In the genomic region with DNA sequence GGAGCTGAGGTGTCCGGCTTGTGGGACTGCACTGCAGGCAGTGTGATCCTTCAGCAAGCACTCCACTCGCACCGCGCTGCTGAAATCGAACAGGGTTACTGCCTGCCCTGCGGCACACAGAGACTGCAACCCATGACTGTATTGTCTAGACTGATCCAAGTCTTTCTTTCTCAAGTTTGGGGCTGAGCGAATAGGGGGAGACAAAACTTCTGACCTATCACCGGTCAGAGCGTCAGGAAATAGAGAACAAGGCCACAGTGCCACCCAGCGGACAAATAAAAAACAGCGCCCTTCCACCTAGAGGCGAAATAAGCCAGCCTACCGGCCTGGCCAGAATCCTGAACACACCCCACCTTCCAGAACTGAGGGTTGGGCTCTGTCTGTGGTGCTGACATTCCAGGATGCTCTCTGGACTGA, we compare ENCODE assay signal across 8 mouse cellular contexts. TPM values are rescaled to one million over a fixed set of nuclear protein-coding genes. Genes with fewer than 3 reads are reported as not detected.
A peak's percentile ranks its signal among the peaks of the same experiment; 100 is the strongest.
DNase-seq lines count a peak whose midpoint lies in the region; ATAC-seq lines count a peak whose summit lies in the region.

No protein-coding gene starts in this region.

- peak overlapping the region; percentile 3; the same call in 1 of the 2 replicates for H3K27ac ChIP-seq in heart, embryonic 10.5 days
- no peak overlapping the region for H3K27ac ChIP-seq in kidney, embryonic 15.5 days
- H3K27ac ChIP-seq in liver, embryonic 11.5 days (ENCODE audit: low read depth, low read length), result no peak overlapping the region
- no peak overlapping the region for H3K27ac ChIP-seq in stomach, embryonic 14.5 days (ENCODE audit: low read length)

- DNase-seq in B cell, adult 2 months, result peak; percentile 83 to 84
- peak; percentile 83 for DNase-seq in brain, adult 2 months (ENCODE audit: low read depth, low spot score)
- peak; percentile 92 for DNase-seq in heart, embryonic 10.5 days (ENCODE audit: low spot score)
- DNase-seq in liver, embryonic 11.5 days (ENCODE audit: low spot score), result peak; percentile 77
- DNase-seq in naive thymus-derived CD4-positive, alpha-beta T cell, adult 2 months (ENCODE audit: low read depth), result peak; percentile 89

- H3K36me3 ChIP-seq in heart, embryonic 10.5 days, result no peaks in the 10 kb centered on the region
- H3K36me3 ChIP-seq in kidney, embryonic 15.5 days, result no peaks in the 10 kb centered on the region
- H3K36me3 ChIP-seq in liver, embryonic 11.5 days (ENCODE audit: control insufficient read depth, insufficient read depth, low read length), result no peaks in the 10 kb centered on the region
- H3K36me3 ChIP-seq in stomach, embryonic 14.5 days (ENCODE audit: control insufficient read depth, insufficient read depth, low read length), result no peaks in the 10 kb centered on the region

- peak overlapping the region; percentile 49 for H3K4me3 ChIP-seq in heart, embryonic 10.5 days
- peak overlapping the region; percentile 28 for H3K4me3 ChIP-seq in kidney, embryonic 15.5 days (replicated peaks)
- peak overlapping the region; percentile 30 for H3K4me3 ChIP-seq in liver, embryonic 11.5 days (ENCODE audit: low read depth, low read length)
- H3K4me3 ChIP-seq in stomach, embryonic 14.5 days (ENCODE audit: low read depth, low read length), result peak overlapping the region; percentile 8; the same call in 1 of the 2 replicates

- H3K4me2 ChIP-seq in kidney, embryonic 15.5 days, result peak overlapping the region; percentile 58
- H3K4me2 ChIP-seq in liver, embryonic 11.5 days, result peak overlapping the region; percentile 62
- H3K4me2 ChIP-seq in stomach, embryonic 14.5 days (replicated peaks; ENCODE audit: low read depth, low read length), result peak overlapping the region; percentile 53

- H3K4me1 ChIP-seq in heart, embryonic 10.5 days, result peaks cover 16% of the 10 kb centered on the region
- peaks cover 5% of the 10 kb centered on the region; the same call in 1 of the 2 replicates for H3K4me1 ChIP-seq in kidney, embryonic 15.5 days
- peaks cover 3% of the 10 kb centered on the region; the same call in 1 of the 2 replicates for H3K4me1 ChIP-seq in liver, embryonic 11.5 days (replicated peaks; ENCODE audit: control insufficient read depth, insufficient read depth, low read length)
- H3K4me1 ChIP-seq in stomach, embryonic 14.5 days (ENCODE audit: control insufficient read depth, insufficient read depth, low read length), result no peaks in the 10 kb centered on the region

- peak; percentile 90 for ATAC-seq in erythroblast, adult 5-6 weeks (replicated peaks; ENCODE audit: low FRiP score, poor library complexity, severe bottlenecking)
- peak; percentile 71 for ATAC-seq in kidney, embryonic 15.5 days (replicated peaks; ENCODE audit: low FRiP score)
- peak; percentile 71 for ATAC-seq in liver, embryonic 11.5 days (replicated peaks; ENCODE audit: low FRiP score)
- ATAC-seq in stomach, embryonic 14.5 days (ENCODE audit: insufficient number of reproducible peaks, insufficient read depth, low FRiP score, low read depth), result peak; percentile 54; the same call in 1 of the 2 replicates

- H3K9ac ChIP-seq in kidney, embryonic 15.5 days, result no peak overlapping the region
- peak overlapping the region; percentile 4; the same call in 1 of the 2 replicates for H3K9ac ChIP-seq in liver, embryonic 11.5 days (ENCODE audit: low read depth, low read length)
- H3K9ac ChIP-seq in stomach, embryonic 14.5 days (replicated peaks; ENCODE audit: low read depth, low read length), result no peak overlapping the region

- 8% methylated on average over 13 of the region's 13 CpGs for WGBS in heart, embryonic 10.5 days
- WGBS in kidney, embryonic 15.5 days, result 5% methylated on average over 13 of the region's 13 CpGs
- 8% methylated on average over 13 of the region's 13 CpGs for WGBS in liver, embryonic 11.5 days
- WGBS in stomach, embryonic 14.5 days, result 8% methylated on average over 13 of the region's 13 CpGs

- no peaks in the 10 kb centered on the region for H3K9me3 ChIP-seq in heart, embryonic 10.5 days
- no peaks in the 10 kb centered on the region for H3K9me3 ChIP-seq in kidney, embryonic 15.5 days (replicated peaks)
- no peaks in the 10 kb centered on the region for H3K9me3 ChIP-seq in liver, embryonic 11.5 days (ENCODE audit: control insufficient read depth, low read length)
- H3K9me3 ChIP-seq in stomach, embryonic 14.5 days (ENCODE audit: control insufficient read depth, low read depth, low read length), result no peaks in the 10 kb centered on the region

- peaks cover 20% of the 10 kb centered on the region for H3K27me3 ChIP-seq in heart, embryonic 10.5 days (ENCODE audit: insufficient read depth, poor library complexity, severe bottlenecking)
- H3K27me3 ChIP-seq in kidney, embryonic 15.5 days, result no peaks in the 10 kb centered on the region; the same call in 1 of the 2 replicates
- H3K27me3 ChIP-seq in liver, embryonic 11.5 days (replicated peaks; ENCODE audit: control insufficient read depth, insufficient read depth, low read length), result no peaks in the 10 kb centered on the region
- no peaks in the 10 kb centered on the region for H3K27me3 ChIP-seq in stomach, embryonic 14.5 days (ENCODE audit: control insufficient read depth, insufficient read depth, low read length)

RNA-seq across cellular contexts. Expression of gene Slc23a4, which starts 7.1 kb away (rescaled TPM):
- total RNA-seq in erythroblast, adult 5-6 weeks (2015; ENCODE audit: low replicate concordance), result not detected in 2 replicates
- total RNA-seq in erythroblast, adult 5-6 weeks (2017; ENCODE audit: low replicate concordance), result 0.26 TPM in 1 of 2 replicates, not detected in the other
- polyA plus RNA-seq in heart, embryonic 10.5 days (2016; fragmentation: Nextera tagmentation; extraction: Ambion mirVana), result 0.12 and 0.41 TPM in 2 replicates
- polyA plus RNA-seq in kidney, embryonic 15.5 days (2015; fragmentation: Nextera tagmentation; extraction: Ambion mirVana), result 0.25 and 0.26 TPM in 2 replicates
- polyA plus RNA-seq in liver, embryonic 11.5 days (2014; fragmentation: Nextera tagmentation; extraction: Ambion mirVana), result 0.71 and 0.86 TPM in 2 replicates
- 3.2 and 3.4 TPM in 2 replicates for polyA plus RNA-seq in stomach, embryonic 14.5 days (2014; fragmentation: Nextera tagmentation; extraction: Ambion mirVana)
